Mouse (Mus musculus): ENCODE measurements around the gene 4933407L21Rik. TPM values are rescaled to one million over a fixed set of nuclear protein-coding genes. Genes with fewer than 3 reads are reported as not detected.

Gene 4933407L21Rik
- polyA plus RNA-seq, 1 experiment, result not detected

- Histone ChIP-seq H3K4me3 (replicated peaks) (no peak overlapping the region), H3K4me1 (ENCODE audit: control insufficient read depth) (no peaks in the 10 kb centered on the region), H3K27me3 (ENCODE audit: control insufficient read depth) (no peaks in the 10 kb centered on the region), H3K36me3 (ENCODE audit: control insufficient read depth) (no peaks in the 10 kb centered on the region), H3K9me3 (ENCODE audit: control insufficient read depth, low read length) (peaks cover 3% of the 10 kb centered on the region; the same call in 1 of the 2 replicates)
- TF ChIP-seq TAL1 (IDR thresholded peaks at IDR 0.05; ENCODE audit: low read length) (no peak), GATA1 (IDR thresholded peaks at IDR 0.05; ENCODE audit: low read length) (no peak)
These were observed 20.9 kb downstream of the 4933407L21Rik start for GRCm38 (mm10) chr1:85949085-85949684.

- Histone ChIP-seq H3K27me3 (ENCODE audit: control insufficient read depth) (no peaks in the 10 kb centered on the region), H3K9me3 (ENCODE audit: control insufficient read depth, low read length) (no peaks in the 10 kb centered on the region), H3K4me3 (replicated peaks) (no peak overlapping the region), H3K36me3 (ENCODE audit: control insufficient read depth) (no peaks in the 10 kb centered on the region), H3K4me1 (ENCODE audit: control insufficient read depth) (no peaks in the 10 kb centered on the region)
- TF ChIP-seq TAL1 (IDR thresholded peaks at IDR 0.05; ENCODE audit: low read length) (no peak), GATA1 (IDR thresholded peaks at IDR 0.05; ENCODE audit: low read length) (no peak)
These were observed 26.9 kb downstream of the 4933407L21Rik start for GRCm38 (mm10) chr1:85955150-85955549.

DNA sequence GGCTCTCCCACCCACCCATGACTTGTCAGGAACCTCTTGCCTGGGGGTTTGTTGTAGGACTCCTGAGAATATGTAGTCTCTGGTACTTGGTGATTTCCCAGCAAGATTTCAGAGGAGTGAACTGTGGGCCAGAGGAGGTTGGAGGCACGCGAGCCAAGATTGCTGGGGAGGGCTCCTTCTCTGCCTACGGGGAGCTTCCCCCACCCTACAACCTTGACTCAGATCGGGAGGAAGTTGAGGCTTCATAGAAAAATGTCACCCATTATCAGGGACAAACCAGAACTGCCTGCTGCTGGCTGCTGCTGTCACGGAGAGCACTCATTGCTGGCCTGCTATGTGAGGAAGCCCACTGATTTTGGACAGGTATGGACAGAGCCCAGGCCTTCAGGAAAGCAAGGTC is 29.0 kb downstream of the 4933407L21Rik start:
- H3K4me3 ChIP-seq (replicated peaks), result no peak overlapping the region
- TF ChIP-seq GATA1 (IDR thresholded peaks at IDR 0.05; ENCODE audit: low read length), result no peak
- TF ChIP-seq TAL1 (IDR thresholded peaks at IDR 0.05; ENCODE audit: low read length), result no peak
- no peaks in the 10 kb centered on the region for H3K4me1 ChIP-seq (ENCODE audit: control insufficient read depth)

DNA sequence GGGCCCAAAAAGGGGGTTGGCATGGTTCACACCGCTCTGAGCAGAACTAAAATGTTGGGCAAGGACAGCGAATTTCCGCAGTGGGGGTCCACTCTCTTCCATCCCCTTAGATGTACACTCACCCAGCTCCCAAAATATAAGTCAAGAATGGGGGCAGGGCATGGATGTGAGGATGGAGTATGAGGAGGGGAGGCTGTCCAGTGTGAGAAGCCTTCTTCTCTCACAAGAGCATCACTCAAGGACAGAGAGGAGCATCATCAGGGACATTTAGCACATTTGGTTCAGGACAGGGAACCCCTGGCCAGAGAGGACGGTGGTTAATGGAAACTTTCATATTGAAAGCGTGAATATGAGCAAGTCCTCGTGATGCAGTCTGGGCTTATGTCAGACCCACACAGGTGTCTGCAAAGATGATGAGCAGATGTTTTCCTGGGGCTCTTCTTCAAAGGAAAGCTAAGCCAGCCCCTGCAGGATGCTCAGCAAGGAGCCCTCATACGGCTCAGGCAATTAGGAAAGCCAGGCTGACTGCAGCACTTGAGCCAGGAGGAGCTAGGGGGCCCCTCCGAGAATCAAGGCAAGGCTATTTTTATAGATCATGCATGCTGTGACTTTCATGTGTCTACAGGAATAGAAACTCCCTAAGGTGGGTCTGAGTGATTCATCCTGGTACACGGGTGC is 29.8 kb downstream of the 4933407L21Rik start:
- H3K9me3 ChIP-seq (ENCODE audit: control insufficient read depth, low read length), result no peaks in the 10 kb centered on the region
- TF ChIP-seq GATA1 (IDR thresholded peaks at IDR 0.05; ENCODE audit: low read length) (no peak), TAL1 (IDR thresholded peaks at IDR 0.05; ENCODE audit: low read length) (no peak)
- no peaks in the 10 kb centered on the region for H3K36me3 ChIP-seq (ENCODE audit: control insufficient read depth)
- H3K4me3 ChIP-seq (replicated peaks), result no peak overlapping the region
- no peaks in the 10 kb centered on the region for H3K27me3 ChIP-seq (ENCODE audit: control insufficient read depth)
- no peaks in the 10 kb centered on the region for H3K4me1 ChIP-seq (ENCODE audit: control insufficient read depth)

More for the DNA sequence above, 29.0 kb downstream of the 4933407L21Rik start:
- no peaks in the 10 kb centered on the region for H3K27me3 ChIP-seq (ENCODE audit: control insufficient read depth)
- no peaks in the 10 kb centered on the region for H3K9me3 ChIP-seq (ENCODE audit: control insufficient read depth, low read length)
- no peaks in the 10 kb centered on the region for H3K36me3 ChIP-seq (ENCODE audit: control insufficient read depth)

- Histone ChIP-seq H3K4me1 (ENCODE audit: control insufficient read depth) (no peaks in the 10 kb centered on the region), H3K9me3 (ENCODE audit: control insufficient read depth, low read length) (no peaks in the 10 kb centered on the region), H3K36me3 (ENCODE audit: control insufficient read depth) (no peaks in the 10 kb centered on the region), H3K27me3 (ENCODE audit: control insufficient read depth) (no peaks in the 10 kb centered on the region), H3K4me3 (replicated peaks) (no peak overlapping the region)
- TF ChIP-seq TAL1 (IDR thresholded peaks at IDR 0.05; ENCODE audit: low read length) (no peak), GATA1 (IDR thresholded peaks at IDR 0.05; ENCODE audit: low read length) (no peak)
These were observed 31.0 kb downstream of the 4933407L21Rik start for GRCm38 (mm10) chr1:85959129-85959888.

DNA sequence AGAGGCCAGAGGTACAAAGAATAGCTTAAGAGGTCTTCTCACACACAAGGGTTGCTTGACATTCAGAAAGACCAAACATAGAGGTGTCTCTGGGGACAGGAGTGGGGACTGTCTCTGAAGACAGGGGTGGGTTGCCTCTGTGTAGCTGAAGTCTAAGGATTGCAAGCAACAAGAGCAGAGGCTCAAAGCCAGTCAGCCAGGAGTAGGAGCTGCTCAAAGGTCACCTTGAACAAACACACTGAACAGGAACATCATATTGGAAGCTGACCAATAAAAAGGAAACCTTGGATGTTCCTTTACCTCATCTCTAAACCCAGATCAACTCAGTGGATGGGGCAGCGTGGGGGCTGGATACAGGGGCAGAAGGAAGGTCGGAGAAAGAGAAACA is 31.6 kb downstream of the 4933407L21Rik start:
- TF ChIP-seq TAL1 (IDR thresholded peaks at IDR 0.05; ENCODE audit: low read length) (no peak), GATA1 (IDR thresholded peaks at IDR 0.05; ENCODE audit: low read length) (no peak)
- Histone ChIP-seq H3K4me3 (replicated peaks) (no peak overlapping the region), H3K9me3 (ENCODE audit: control insufficient read depth, low read length) (no peaks in the 10 kb centered on the region), H3K36me3 (ENCODE audit: control insufficient read depth) (no peaks in the 10 kb centered on the region), H3K4me1 (ENCODE audit: control insufficient read depth) (no peaks in the 10 kb centered on the region), H3K27me3 (ENCODE audit: control insufficient read depth) (no peaks in the 10 kb centered on the region)

DNA sequence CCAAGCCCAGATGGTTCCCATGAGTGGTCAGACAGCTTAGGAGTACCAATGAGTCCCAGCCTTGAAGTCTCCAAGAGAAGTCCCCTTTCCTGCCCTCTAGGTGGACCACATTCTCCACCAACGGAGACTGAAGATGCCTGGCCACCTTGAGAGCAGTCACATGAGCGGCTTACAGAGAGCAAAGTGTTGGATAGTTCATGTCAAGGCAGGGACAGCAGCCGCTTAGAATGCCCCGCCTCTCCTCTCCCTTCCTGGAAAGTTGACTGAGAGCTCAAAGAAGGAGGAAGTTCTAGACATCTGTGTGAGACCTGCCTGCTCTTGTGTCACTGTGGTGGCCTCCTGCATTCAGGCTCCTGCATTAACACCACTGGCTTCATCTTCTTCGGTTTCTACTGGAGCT is 32.6 kb downstream of the 4933407L21Rik start, which contains the start of gene Gpr55:
Gpr55 (minus strand) TSS at position 135 of the 400 bp plus-strand sequence.
- no peaks in the 10 kb centered on the region for H3K27me3 ChIP-seq (ENCODE audit: control insufficient read depth)
- no peak within 1 kb of the TSS for H3K4me3 ChIP-seq (replicated peaks)
- no peaks in the 10 kb centered on the region for H3K4me1 ChIP-seq (ENCODE audit: control insufficient read depth)
- TF ChIP-seq TAL1 (IDR thresholded peaks at IDR 0.05; ENCODE audit: low read length) (no peak), GATA1 (IDR thresholded peaks at IDR 0.05; ENCODE audit: low read length) (no peak)
- H3K36me3 ChIP-seq (ENCODE audit: control insufficient read depth), result no peaks in the 10 kb centered on the region
- no peaks in the 10 kb centered on the region for H3K9me3 ChIP-seq (ENCODE audit: control insufficient read depth, low read length)

DNA sequence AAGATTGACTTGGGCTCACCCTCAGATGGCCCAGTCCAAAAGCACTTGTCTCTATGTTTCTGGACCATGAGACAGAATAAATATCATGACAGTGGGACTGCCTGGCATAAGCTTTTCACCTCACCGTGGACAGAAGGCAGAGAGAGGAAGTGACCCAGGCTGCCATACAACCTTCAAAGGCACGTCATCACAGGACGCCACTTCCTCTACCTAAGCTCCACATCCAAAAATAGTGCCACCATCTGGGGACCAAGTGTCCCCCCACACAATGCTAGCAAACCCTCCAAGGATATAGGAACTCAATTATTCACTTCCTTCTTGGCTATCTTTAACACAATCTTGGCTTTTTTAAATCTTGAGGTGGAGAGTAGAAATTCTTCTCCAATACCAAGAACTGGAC is 33.8 kb downstream of the 4933407L21Rik start:
- TF ChIP-seq GATA1 (IDR thresholded peaks at IDR 0.05; ENCODE audit: low read length), result no peak
- no peak for TF ChIP-seq TAL1 (IDR thresholded peaks at IDR 0.05; ENCODE audit: low read length)
- Histone ChIP-seq H3K9me3 (ENCODE audit: control insufficient read depth, low read length) (no peaks in the 10 kb centered on the region), H3K36me3 (ENCODE audit: control insufficient read depth) (no peaks in the 10 kb centered on the region)

DNA sequence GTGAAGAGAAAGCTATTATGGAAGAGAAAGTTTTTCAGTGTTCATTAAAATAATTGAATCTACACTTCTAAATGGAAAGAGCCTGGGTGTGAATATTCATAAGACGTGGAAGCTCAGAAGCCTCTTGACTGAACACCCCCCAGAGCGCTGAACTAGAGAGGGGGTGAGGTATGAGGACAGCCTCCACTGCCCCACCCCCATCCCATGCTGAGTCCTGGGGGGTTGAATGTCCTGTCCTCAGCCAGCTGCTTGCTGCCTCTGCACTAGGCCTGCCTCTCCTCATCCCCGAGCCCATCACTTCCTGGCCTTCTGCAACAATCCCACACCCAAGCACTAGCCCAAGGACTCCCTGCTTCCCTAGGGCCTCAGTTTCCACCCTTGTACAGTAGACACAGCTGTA is 37.6 kb downstream of the 4933407L21Rik start:
- no peaks in the 10 kb centered on the region for H3K27me3 ChIP-seq (ENCODE audit: control insufficient read depth)
- TF ChIP-seq TAL1 (IDR thresholded peaks at IDR 0.05; ENCODE audit: low read length), result no peak
- TF ChIP-seq GATA1 (IDR thresholded peaks at IDR 0.05; ENCODE audit: low read length), result no peak
- no peak overlapping the region for H3K4me3 ChIP-seq (replicated peaks)
- H3K36me3 ChIP-seq (ENCODE audit: control insufficient read depth), result no peaks in the 10 kb centered on the region
- H3K4me1 ChIP-seq (ENCODE audit: control insufficient read depth), result no peaks in the 10 kb centered on the region
- no peaks in the 10 kb centered on the region for H3K9me3 ChIP-seq (ENCODE audit: control insufficient read depth, low read length)

More for the DNA sequence above, 33.8 kb downstream of the 4933407L21Rik start:
- Histone ChIP-seq H3K27me3 (ENCODE audit: control insufficient read depth) (no peaks in the 10 kb centered on the region), H3K4me1 (ENCODE audit: control insufficient read depth) (no peaks in the 10 kb centered on the region), H3K4me3 (replicated peaks) (no peak overlapping the region)
